Mouse (Mus musculus) hindbrain, embryonic 16.5 days (tissue): ENCODE results near the gene Actl6b. TPM values are rescaled to one million over a fixed set of nuclear protein-coding genes. Genes with fewer than 3 reads are reported as not detected.

Experiments used
- ATAC-seq: fragments of 200-750 bp; cut with Nextera tagmentation; 2 replicates; pipeline ENCODE4 v1.8.0; 2017; ENCODE audit warnings: moderate TSS enrichment, moderate library complexity
- H3K27ac ChIP-seq: fragments of 300-500 bp; sonication (generic); 2 replicates; pipeline ENCODE4 v1.5.1; 2014; ENCODE audit warnings: low read depth, mild to moderate bottlenecking, control low read depth, low read length, moderate library complexity
- H3K27me3 ChIP-seq: fragments of 300-500 bp; sonication (generic); replicated peaks from 2 replicates; pipeline ENCODE4 v1.6.1; 2014; ENCODE audit warnings: low read length; ENCODE audit not compliant: control insufficient read depth, insufficient read depth
- H3K36me3 ChIP-seq: fragments of 300-500 bp; sonication (generic); 2 replicates; pipeline ENCODE4 v1.6.1; 2014; ENCODE audit warnings: mild to moderate bottlenecking, low read length, moderate library complexity, mixed read lengths; ENCODE audit not compliant: control insufficient read depth, insufficient read depth
- H3K4me1 ChIP-seq: fragments of 300-500 bp; sonication (generic); 2 replicates; pipeline ENCODE4 v1.6.1; 2014; ENCODE audit warnings: low read depth, low read length; ENCODE audit not compliant: control insufficient read depth, insufficient read depth
- H3K4me2 ChIP-seq: fragments of 300-500 bp; sonication (generic); 2 replicates; pipeline ENCODE4 v1.6.1; 2014; ENCODE audit warnings: mild to moderate bottlenecking, low read length, control low read depth, moderate library complexity
- H3K4me3 ChIP-seq: fragments of 300-500 bp; sonication (generic); 2 replicates; pipeline ENCODE4 v1.5.1; 2014; ENCODE audit warnings: mild to moderate bottlenecking, low read length, control low read depth, moderate library complexity
- H3K9ac ChIP-seq: fragments of 300-500 bp; sonication (generic); 2 replicates; pipeline ENCODE4 v1.6.1; 2014; ENCODE audit warnings: low read depth, mild to moderate bottlenecking, control low read depth, low read length, moderate library complexity
- H3K9me3 ChIP-seq: fragments of 300-500 bp; sonication (generic); 2 replicates; pipeline ENCODE4 v1.6.1; 2014; ENCODE audit warnings: mild to moderate bottlenecking, low read length, moderate library complexity; ENCODE audit not compliant: control insufficient read depth
- WGBS: fragments of 180-500 bp; shearing (Covaris S2); extraction: QIAGEN DNeasy Blood & Tissue Kit; methylation state at CpG from one replicate; pipeline ENCODE4 v1.1.7; 2014; 5-methylcytosine and 5-hydroxymethylcytosine counted together
- polyA plus RNA-seq: library from polyadenylated mRNA; unstranded; fragments of >200 nt; fragmentation: Nextera tagmentation; extraction: Ambion mirVana; gene quantifications from 2 replicates; pipeline ENCODE4 v1.2.1, GENCODE M21; 2015

The Actl6b gene
- polyA plus RNA-seq, 1 experiment from 2014 or later = 271 TPM

DNA sequence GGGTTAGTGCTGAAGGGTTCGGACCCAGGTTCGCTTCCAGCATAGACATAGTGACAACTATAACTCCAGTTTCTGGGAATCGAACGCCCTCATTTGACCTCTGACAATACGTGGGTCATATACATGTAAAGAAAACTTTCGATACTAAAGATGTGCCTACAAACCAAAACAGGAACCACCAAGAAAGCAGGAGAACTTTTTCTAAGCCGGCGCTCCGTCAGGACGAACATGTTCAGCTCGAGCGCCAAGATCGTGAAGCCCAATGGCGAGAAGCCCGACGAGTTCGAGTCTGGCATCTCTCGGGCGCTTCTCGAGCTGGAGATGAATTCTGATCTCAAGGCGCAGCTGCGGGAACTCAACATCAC is 48.0 kb downstream of the Actl6b start:
- Histone ChIP-seq H3K4me3 (peak overlapping the region; percentile 63), H3K9ac (peak overlapping the region; percentile 48), H3K4me1 (peaks cover 16% of the 10 kb centered on the region), H3K27ac (0 out of 2 replicates have a peak overlapping the region, but pooled peaks have one; percentile 16), H3K9me3 (no peaks in the 10 kb centered on the region), H3K36me3 (peaks cover 2% of the 10 kb centered on the region; the same call in 1 of the 2 replicates), H3K4me2 (peak overlapping the region; percentile 81), H3K27me3 (no peaks in the 10 kb centered on the region)
- WGBS = under 1% methylated on average over 22 of the region's 22 CpGs
- ATAC-seq = no peak

DNA sequence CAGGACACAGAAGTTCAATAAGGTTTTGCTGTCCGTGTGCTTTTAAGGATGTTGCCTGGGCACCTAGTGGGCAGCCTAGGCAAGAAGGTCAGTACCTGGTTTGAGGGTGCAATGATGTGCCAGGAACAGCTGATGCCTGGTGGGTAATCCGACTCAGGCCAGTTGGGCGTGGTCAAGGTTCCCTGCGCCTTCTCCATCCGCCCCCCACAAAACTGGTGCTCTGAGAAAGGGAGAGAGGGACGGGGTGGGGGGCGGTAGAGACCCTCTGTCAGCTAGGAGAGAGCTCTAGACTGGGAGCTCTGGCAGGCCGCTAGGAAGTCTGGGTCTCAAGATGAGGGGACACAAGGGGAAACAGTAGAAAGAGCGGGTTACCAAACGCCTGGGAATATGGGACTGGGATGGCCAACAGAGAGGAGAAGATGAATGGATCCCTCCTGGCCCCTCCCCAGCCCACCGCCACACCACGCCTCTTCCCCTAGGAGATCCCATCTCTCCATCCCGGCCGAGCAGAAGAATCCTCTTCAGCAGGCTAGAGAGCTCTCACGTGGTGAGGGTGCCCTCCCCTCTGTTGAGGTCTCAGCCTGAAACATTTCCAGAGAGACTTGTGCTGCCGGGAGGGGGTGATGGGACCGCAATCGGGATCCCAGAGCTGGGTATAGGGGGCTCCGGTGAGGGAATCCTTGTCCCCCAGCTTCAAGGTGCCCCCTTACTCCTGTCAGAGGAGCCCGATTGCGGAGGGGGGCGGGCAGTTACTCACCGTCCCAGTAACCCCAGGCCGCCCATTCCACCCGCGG is 54.7 kb downstream of the Actl6b start:
- Histone ChIP-seq H3K4me3 (peak overlapping the region; percentile 18), H3K4me1 (peaks cover 6% of the 10 kb centered on the region), H3K9ac (peak overlapping the region; percentile 48), H3K4me2 (peak overlapping the region; percentile 41), H3K27ac (no peak overlapping the region), H3K9me3 (no peaks in the 10 kb centered on the region), H3K27me3 (no peaks in the 10 kb centered on the region), H3K36me3 (no peaks in the 10 kb centered on the region)
- 14% methylated on average over 26 of the region's 26 CpGs for WGBS
- ATAC-seq = no peak; the same call in 1 of the 2 replicates

DNA sequence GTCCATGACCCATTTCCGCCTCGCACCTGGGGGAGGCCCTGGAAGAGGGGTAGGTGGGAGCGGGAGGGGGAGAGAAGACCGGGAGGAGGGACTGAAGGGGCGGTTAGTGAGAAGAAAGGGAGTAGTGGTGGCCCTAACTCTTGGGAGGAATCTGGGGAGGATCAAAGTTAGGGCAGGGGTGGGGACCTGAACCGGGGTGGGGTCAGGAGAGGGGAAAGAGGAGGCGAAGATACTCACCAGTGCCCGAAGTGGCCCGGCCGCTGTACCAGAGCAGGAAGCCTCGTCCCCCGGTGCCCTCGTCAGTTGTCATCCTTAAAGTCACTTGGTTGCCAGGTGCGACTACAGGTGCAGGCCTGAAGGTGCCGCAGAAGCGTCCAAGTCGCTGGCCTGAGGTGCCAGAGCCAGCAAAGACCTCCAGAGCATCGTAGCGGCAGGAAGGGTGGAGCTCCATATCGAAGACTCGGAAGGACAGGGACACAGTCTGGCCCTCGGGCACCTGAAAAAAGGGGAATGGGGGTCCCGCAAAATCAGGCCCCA is 55.4 kb downstream of the Actl6b start:
- peaks cover 6% of the 10 kb centered on the region for H3K4me1 ChIP-seq
- H3K27me3 ChIP-seq = no peaks in the 10 kb centered on the region
- no peak overlapping the region for H3K27ac ChIP-seq
- no peak; the same call in 1 of the 2 replicates for ATAC-seq
- no peaks in the 10 kb centered on the region for H3K9me3 ChIP-seq
- no peaks in the 10 kb centered on the region for H3K36me3 ChIP-seq
- peak overlapping the region; percentile 41 for H3K4me2 ChIP-seq
- peak overlapping the region; percentile 48 for H3K9ac ChIP-seq
- peak overlapping the region; percentile 18 for H3K4me3 ChIP-seq
- WGBS = 19% methylated on average over 23 of the region's 23 CpGs

DNA sequence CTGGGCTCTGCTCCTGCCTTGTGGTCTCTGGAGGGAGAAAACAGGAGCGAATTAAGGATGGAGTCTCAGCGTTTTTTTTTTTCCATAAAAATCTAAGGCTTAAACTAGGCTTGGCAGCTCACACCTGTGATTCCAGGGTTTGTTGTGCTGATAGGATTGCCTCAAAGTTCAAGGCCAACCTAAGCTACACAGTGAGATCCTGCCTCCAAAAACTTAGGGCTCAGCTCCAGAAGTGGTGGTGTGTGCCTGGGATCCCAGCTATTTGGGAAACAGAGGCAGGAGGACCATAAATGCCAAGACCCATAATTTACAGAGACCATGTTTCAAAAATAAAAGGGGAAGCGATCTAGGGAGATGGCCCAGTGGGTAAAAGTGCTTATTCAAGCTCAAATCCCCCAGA is 56.0 kb downstream of the Actl6b start:
- Histone ChIP-seq H3K36me3 (no peaks in the 10 kb centered on the region), H3K4me3 (no peak overlapping the region), H3K4me2 (no peak overlapping the region), H3K9me3 (no peaks in the 10 kb centered on the region), H3K9ac (no peak overlapping the region), H3K27me3 (no peaks in the 10 kb centered on the region), H3K27ac (no peak overlapping the region), H3K4me1 (peaks cover 6% of the 10 kb centered on the region)
- 58% methylated on average over 3 of the region's 3 CpGs for WGBS
- ATAC-seq = no peak

DNA sequence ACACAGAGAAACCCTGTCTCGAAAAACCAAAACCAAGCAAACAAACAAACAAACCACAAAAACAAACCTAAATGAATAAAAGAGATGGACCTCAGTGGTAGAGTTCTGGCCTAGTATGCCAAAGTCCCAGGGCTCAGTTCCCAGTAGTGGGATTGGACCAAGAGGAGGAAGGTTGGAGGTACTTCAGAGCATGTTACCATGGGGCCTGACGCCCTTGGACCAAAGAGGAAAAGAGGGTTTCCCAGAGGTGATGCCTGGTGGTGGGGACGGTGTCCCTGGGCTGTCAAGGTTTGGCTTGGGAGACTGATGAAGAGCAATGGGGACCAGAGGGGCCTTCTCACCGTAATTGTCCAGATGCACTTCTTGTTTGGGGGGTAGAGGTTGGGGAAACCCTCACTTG is 56.7 kb downstream of the Actl6b start:
- Histone ChIP-seq H3K4me3 (no peak overlapping the region), H3K27me3 (no peaks in the 10 kb centered on the region), H3K4me1 (peaks cover 6% of the 10 kb centered on the region), H3K36me3 (no peaks in the 10 kb centered on the region), H3K9me3 (no peaks in the 10 kb centered on the region), H3K27ac (no peak overlapping the region), H3K4me2 (no peak overlapping the region), H3K9ac (no peak overlapping the region)
- ATAC-seq = no peak
- WGBS = 74% methylated on average over 4 of the region's 4 CpGs

DNA sequence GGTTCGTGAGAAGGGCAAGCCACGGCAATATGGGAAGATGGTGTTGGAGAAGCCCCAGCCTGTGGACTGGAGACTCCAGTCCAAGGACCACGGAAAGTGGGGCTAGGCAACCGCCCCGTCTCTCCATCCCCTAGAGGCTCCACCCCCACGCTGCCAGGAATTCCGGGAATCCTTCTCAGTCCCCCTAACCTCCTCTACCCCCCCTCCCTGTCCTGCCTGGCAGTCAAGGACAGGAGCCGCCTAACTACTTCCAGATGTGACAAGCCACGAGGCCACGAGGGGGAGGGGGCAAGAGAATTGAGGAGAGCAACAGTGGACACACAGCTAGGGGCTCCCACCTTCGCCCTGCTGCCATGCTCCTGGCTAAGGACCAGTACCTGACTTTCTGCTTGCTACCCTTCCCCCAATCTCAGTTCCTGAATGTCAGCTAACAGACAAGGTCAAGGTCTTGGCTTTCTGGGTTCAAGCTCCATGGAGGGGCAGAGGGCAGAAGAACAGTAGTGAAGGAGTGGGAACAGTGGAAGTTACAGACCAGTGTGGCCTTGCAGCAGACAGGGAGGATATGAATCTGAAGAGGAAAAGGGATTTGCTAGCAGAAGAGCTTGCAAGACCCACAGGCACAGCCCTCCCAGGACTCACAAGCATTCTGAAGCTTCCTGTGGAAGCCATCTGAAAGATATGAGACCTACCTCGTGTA is 57.4 kb downstream of the Actl6b start:
- no peaks in the 10 kb centered on the region for H3K27me3 ChIP-seq
- no peak overlapping the region for H3K27ac ChIP-seq
- no peaks in the 10 kb centered on the region for H3K36me3 ChIP-seq
- H3K4me2 ChIP-seq = no peak overlapping the region
- H3K4me3 ChIP-seq = no peak overlapping the region; the same call in 1 of the 2 replicates
- H3K9me3 ChIP-seq = no peaks in the 10 kb centered on the region
- no peak for ATAC-seq
- peaks cover 6% of the 10 kb centered on the region for H3K4me1 ChIP-seq
- WGBS = 23% methylated on average over 11 of the region's 12 CpGs
- H3K9ac ChIP-seq = peak overlapping the region; percentile 13; the same call in 1 of the 2 replicates

DNA sequence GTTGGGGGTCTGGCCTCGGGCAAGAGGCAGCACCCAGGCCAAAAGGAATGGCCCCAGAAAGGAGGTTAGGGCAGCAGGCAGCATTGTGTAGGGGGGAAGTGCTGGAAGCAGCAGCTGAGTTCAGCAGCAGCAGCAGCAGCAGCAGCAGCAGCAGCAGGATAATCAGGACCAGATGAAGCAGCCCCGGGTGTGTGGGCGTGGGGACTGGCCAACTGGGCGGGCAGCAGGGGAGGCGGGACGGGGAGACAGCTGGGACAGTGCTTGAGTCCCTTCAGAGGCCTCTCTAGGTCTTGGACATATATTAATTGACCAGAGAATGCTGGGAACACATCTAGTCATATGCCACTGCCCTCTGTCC is 57.9 kb downstream of the Actl6b start:
- H3K4me2 ChIP-seq = no peak overlapping the region
- peak overlapping the region; percentile 3; the same call in 1 of the 2 replicates for H3K9ac ChIP-seq
- H3K9me3 ChIP-seq = no peaks in the 10 kb centered on the region
- no peaks in the 10 kb centered on the region for H3K27me3 ChIP-seq
- H3K27ac ChIP-seq = no peak overlapping the region
- no peak for ATAC-seq
- H3K4me3 ChIP-seq = no peak overlapping the region; the same call in 1 of the 2 replicates
- H3K4me1 ChIP-seq = peaks cover 6% of the 10 kb centered on the region
- H3K36me3 ChIP-seq = no peaks in the 10 kb centered on the region
- 31% methylated on average over 6 of the region's 6 CpGs for WGBS

DNA sequence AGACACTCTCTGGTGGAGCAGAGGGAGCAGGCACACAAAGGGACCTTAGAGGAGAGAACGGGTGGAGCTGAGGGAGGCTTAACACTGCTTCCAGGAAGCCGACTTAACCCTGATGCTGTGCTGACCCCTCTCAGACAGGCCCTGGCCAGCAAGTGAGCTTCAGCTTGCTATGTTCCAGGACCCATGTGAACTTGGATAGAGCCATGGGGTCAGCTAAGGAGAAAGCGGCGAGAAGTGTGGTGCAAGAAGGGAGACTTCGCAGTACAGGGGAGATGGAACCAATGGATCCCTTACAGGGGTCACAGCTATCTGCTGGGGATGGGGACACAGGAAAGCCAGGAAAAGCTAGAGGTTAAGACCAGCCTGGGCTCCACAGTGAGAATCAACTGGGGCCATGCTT is 59.8 kb downstream of the Actl6b start:
- Histone ChIP-seq H3K27ac (no peak overlapping the region), H3K4me2 (no peak overlapping the region), H3K27me3 (no peaks in the 10 kb centered on the region), H3K9me3 (no peaks in the 10 kb centered on the region), H3K4me3 (no peak overlapping the region), H3K9ac (no peak overlapping the region), H3K36me3 (no peaks in the 10 kb centered on the region), H3K4me1 (peaks cover 6% of the 10 kb centered on the region)
- no peak for ATAC-seq
- WGBS = 82% methylated on average over 5 of the region's 5 CpGs

DNA sequence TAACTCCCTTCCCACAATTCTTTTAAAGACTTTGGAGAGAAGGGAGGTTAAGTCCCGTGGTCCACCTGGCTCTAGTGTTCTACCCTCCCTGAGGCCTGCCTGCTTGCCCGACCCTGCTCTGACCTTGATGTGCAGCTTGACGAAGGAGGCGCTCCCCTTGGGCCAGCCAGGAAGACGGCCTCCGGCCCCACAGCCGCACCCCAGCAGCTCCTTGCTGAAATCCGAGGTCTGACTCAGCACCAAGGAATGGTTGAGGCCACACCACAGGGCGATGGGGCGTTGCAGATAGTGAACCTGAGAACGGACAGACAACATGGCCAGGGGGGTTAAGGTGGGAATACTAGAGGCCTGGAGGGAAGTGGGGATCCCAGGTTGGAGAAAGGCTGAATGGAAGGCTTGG is 60.2 kb downstream of the Actl6b start, which contains the start of gene Pcolce:
TSS of gene Pcolce (minus strand) at position 235 of the 400 bp plus-strand sequence.
- H3K4me2 ChIP-seq = no peak within 1 kb of the TSS
- H3K27ac ChIP-seq = no peak within 1 kb of the TSS
- no peak within 1 kb of the TSS for H3K9ac ChIP-seq
- H3K27me3 ChIP-seq = no peaks in the 10 kb centered on the region
- no peak within 1 kb of the TSS for H3K4me3 ChIP-seq
- no peaks in the 10 kb centered on the region for H3K36me3 ChIP-seq
- H3K9me3 ChIP-seq = no peaks in the 10 kb centered on the region
- ATAC-seq = no peak
- H3K4me1 ChIP-seq = peaks cover under 1% of the 10 kb centered on the region; the same call in 1 of the 2 replicates
- 59% methylated on average over 11 of the region's 11 CpGs for WGBS
